Mouse (Mus musculus) forebrain, embryonic 14.5 days (tissue): ENCODE measurements at regions not wholly inside any gene's neighbourhood (a gene's known extent, or its start where the extent isn't known, plus 50 kb on each side); places are given as distances from the start of the nearest gene placed in this dataset.

Experiments
- ATAC-seq: fragments of 200-750 bp; cut with Nextera tagmentation; 2 replicates; pipeline ENCODE4 v1.8.0; 2017; ENCODE audit warnings: mild to moderate bottlenecking, moderate library complexity
- DNase-seq: peaks from one replicate; pipeline ENCODE4 v3.0.0-alpha.2; 2015; ENCODE audit warnings: low spot score
- H3K27ac ChIP-seq: fragments of 300-500 bp; sonication (generic); 2 replicates; pipeline ENCODE4 v1.5.1; 2014; ENCODE audit warnings: low read depth, mild to moderate bottlenecking, control low read depth, low read length, moderate library complexity
- H3K27me3 ChIP-seq: fragments of 300-500 bp; sonication (generic); replicated peaks from 2 replicates; pipeline ENCODE4 v1.6.1; 2014; ENCODE audit warnings: low read length, control low read depth, mixed read lengths; ENCODE audit not compliant: control insufficient read depth, insufficient read depth
- H3K36me3 ChIP-seq: fragments of 300-500 bp; sonication (generic); 2 replicates; pipeline ENCODE4 v1.6.1; 2014; ENCODE audit warnings: low read length, control low read depth; ENCODE audit not compliant: control insufficient read depth, insufficient read depth
- H3K4me1 ChIP-seq: fragments of 300-500 bp; sonication (generic); 2 replicates; pipeline ENCODE4 v1.6.1; 2014; ENCODE audit warnings: antibody characterized with exemption, low read length, control low read depth; ENCODE audit not compliant: control insufficient read depth, insufficient read depth
- H3K4me2 ChIP-seq: fragments of 300-500 bp; sonication (generic); 2 replicates; pipeline ENCODE4 v1.6.1; 2014; ENCODE audit warnings: mild to moderate bottlenecking, control low read depth, low read length
- H3K4me3 ChIP-seq: fragments of 300-500 bp; sonication (generic); 2 replicates; pipeline ENCODE4 v1.5.1; 2014; ENCODE audit warnings: low read depth, low read length, control low read depth
- H3K9ac ChIP-seq: fragments of 300-500 bp; sonication (generic); 2 replicates; pipeline ENCODE4 v1.6.1; 2014; ENCODE audit warnings: mild to moderate bottlenecking, low read length, control low read depth, moderate library complexity
- H3K9me3 ChIP-seq: fragments of 300-500 bp; sonication (generic); replicated peaks from 2 replicates; pipeline ENCODE4 v1.6.1; 2016; ENCODE audit warnings: low read length, control low read depth, mixed read lengths; ENCODE audit not compliant: control insufficient read depth
- WGBS: fragments of 180-500 bp; shearing (Covaris S2); extraction: QIAGEN DNeasy Blood & Tissue Kit; methylation state at CpG from one replicate; pipeline ENCODE4 v1.1.7; 2014; 5-methylcytosine and 5-hydroxymethylcytosine counted together

GRCm38 (mm10) chr12:107212826-107213225, 275.6 kb upstream of the 3110018I06Rik start:
- no peak for ATAC-seq
- Histone ChIP-seq H3K4me3 (no peak overlapping the region), H3K4me1 (peaks cover 6% of the 10 kb centered on the region; the same call in 1 of the 2 replicates), H3K36me3 (no peaks in the 10 kb centered on the region), H3K27me3 (no peaks in the 10 kb centered on the region), H3K27ac (no peak overlapping the region), H3K4me2 (no peak overlapping the region), H3K9me3 (no peaks in the 10 kb centered on the region), H3K9ac (no peak overlapping the region)
- 86% methylated on average over 10 of the region's 10 CpGs for WGBS
- DNase-seq: no peak

GRCm38 (mm10) chr12:107216119-107216518, 272.3 kb upstream of the 3110018I06Rik start:
- DNase-seq: peak; percentile 80
- WGBS: 14% methylated on average over 8 of the region's 8 CpGs
- no peak overlapping the region for H3K27ac ChIP-seq
- H3K4me3 ChIP-seq: no peak overlapping the region
- H3K36me3 ChIP-seq: no peaks in the 10 kb centered on the region
- no peak overlapping the region for H3K4me2 ChIP-seq
- ATAC-seq: peak; percentile 77
- no peaks in the 10 kb centered on the region for H3K27me3 ChIP-seq
- H3K9ac ChIP-seq: no peak overlapping the region
- H3K4me1 ChIP-seq: peaks cover 6% of the 10 kb centered on the region; the same call in 1 of the 2 replicates
- no peaks in the 10 kb centered on the region for H3K9me3 ChIP-seq

- Histone ChIP-seq H3K9me3 (no peaks in the 10 kb centered on the region), H3K4me2 (no peak overlapping the region), H3K4me1 (peaks cover 3% of the 10 kb centered on the region; the same call in 1 of the 2 replicates), H3K9ac (no peak overlapping the region), H3K36me3 (no peaks in the 10 kb centered on the region), H3K27ac (no peak overlapping the region), H3K27me3 (no peaks in the 10 kb centered on the region), H3K4me3 (no peak overlapping the region)
- WGBS: 74% methylated on average over 7 of the region's 7 CpGs
- ATAC-seq (no peak), DNase-seq (no peak)
Observed at GRCm38 (mm10) chr12:107221276-107221970, 267.0 kb upstream of the 3110018I06Rik start.

DNA sequence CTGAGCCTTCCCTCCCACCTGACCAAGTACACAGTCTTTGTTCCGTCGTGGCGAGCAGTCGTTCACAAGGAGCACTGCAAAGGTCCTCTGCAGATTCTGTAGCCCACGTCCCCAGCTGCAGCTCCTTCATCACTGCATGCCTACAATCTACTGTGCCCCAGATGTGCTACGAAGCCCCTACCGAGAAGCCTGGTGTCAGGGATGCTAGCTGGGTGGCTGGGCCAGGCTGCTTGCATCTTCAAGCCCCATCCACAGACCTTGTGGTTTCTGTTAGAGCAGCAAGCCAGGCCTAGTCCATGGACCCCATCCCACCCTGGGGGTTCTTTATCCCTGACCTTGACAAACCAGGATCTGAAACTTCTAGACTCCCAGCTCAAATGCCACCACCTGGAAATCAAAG, 266.3 kb upstream of the 3110018I06Rik start:
- Histone ChIP-seq H3K27ac (no peak overlapping the region), H3K9ac (no peak overlapping the region), H3K4me1 (no peaks in the 10 kb centered on the region), H3K9me3 (no peaks in the 10 kb centered on the region), H3K4me3 (no peak overlapping the region), H3K4me2 (no peak overlapping the region), H3K27me3 (no peaks in the 10 kb centered on the region), H3K36me3 (no peaks in the 10 kb centered on the region)
- WGBS: 83% methylated on average over 7 of the region's 7 CpGs
- ATAC-seq (no peak), DNase-seq (no peak)

GRCm38 (mm10) chr12:107230097-107230496, 258.3 kb upstream of the 3110018I06Rik start:
- 85% methylated on average over 3 of the region's 3 CpGs for WGBS
- no peak overlapping the region for H3K4me3 ChIP-seq
- DNase-seq (no peak), ATAC-seq (no peak)
- H3K36me3 ChIP-seq: no peaks in the 10 kb centered on the region
- H3K27ac ChIP-seq: no peak overlapping the region
- H3K4me1 ChIP-seq: no peaks in the 10 kb centered on the region
- H3K27me3 ChIP-seq: no peaks in the 10 kb centered on the region
- no peak overlapping the region for H3K9ac ChIP-seq
- no peak overlapping the region for H3K4me2 ChIP-seq
- no peaks in the 10 kb centered on the region for H3K9me3 ChIP-seq

GRCm38 (mm10) chr12:107231629-107232028, 256.8 kb upstream of the 3110018I06Rik start:
- H3K27ac ChIP-seq: no peak overlapping the region
- no peaks in the 10 kb centered on the region for H3K27me3 ChIP-seq
- no peaks in the 10 kb centered on the region for H3K36me3 ChIP-seq
- no peaks in the 10 kb centered on the region for H3K4me1 ChIP-seq
- DNase-seq (no peak), ATAC-seq (0 out of 2 replicates have a peak, but pooled peaks have one; percentile 26)
- H3K4me3 ChIP-seq: no peak overlapping the region
- H3K9me3 ChIP-seq: no peaks in the 10 kb centered on the region
- H3K9ac ChIP-seq: no peak overlapping the region
- H3K4me2 ChIP-seq: no peak overlapping the region
- 26% methylated on average over 1 of the region's 1 CpGs for WGBS

DNA sequence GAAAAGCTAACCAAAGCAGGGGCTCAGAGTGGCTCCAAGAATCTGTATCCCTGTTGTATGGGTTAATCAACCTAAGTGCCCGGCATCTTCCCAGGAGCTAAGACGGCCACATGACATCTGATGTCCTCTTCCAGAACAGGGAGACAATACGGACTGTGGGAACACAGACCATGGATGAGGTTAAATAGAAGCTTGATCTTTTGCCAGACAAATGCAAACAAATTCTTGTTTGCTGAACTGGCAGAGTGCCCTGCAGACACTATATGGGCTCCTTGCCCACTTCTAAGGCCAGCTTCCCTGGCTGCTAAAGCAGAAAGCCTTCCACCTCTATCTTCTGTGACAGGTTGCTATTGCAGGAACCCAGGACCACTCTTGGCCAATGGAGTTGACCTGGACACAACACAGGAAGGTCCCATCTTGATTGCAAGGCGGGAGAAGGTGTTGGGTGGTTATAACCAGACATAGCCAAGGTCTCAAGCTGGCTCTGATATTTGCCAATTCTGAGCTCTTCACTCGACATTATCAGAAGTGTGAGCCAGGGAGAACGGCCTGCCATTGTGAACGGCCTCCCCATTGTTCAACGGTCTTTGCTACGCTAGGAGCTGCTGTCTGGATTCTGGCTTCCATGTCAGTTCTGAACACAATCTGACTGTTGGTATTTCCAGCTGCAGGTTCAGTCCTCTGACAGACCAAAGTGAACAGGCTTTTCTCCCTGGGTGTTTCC, 237.5 kb upstream of the 3110018I06Rik start:
- H3K4me3 ChIP-seq: no peak overlapping the region
- H3K9me3 ChIP-seq: no peaks in the 10 kb centered on the region
- DNase-seq (peak; percentile 27), ATAC-seq (no peak)
- no peak overlapping the region for H3K27ac ChIP-seq
- H3K36me3 ChIP-seq: no peaks in the 10 kb centered on the region
- H3K4me2 ChIP-seq: no peak overlapping the region
- no peaks in the 10 kb centered on the region for H3K27me3 ChIP-seq
- H3K9ac ChIP-seq: no peak overlapping the region
- 45% methylated on average over 9 of the region's 9 CpGs for WGBS
- H3K4me1 ChIP-seq: peaks cover 14% of the 10 kb centered on the region; the same call in 1 of the 2 replicates

DNA sequence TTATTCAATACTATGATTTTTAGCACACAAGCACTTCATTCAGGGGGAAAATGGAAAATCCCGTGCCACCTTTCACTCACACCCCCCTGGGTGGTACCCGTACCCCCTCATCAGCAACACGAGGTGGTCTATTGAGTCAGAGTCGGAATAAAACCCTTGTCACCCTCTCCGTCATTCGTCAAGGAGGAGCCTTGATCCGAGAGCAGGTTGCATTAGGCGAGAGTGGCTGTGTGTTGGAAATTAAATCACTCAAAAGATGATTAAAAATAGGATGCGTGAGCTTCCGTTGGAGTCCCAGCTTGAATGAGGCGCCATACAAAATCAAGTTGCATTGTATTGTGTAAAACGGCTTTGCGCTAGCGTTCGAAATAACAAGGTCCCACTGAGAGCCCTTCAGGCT, 236.5 kb upstream of the 3110018I06Rik start:
- H3K36me3 ChIP-seq: no peaks in the 10 kb centered on the region
- H3K4me2 ChIP-seq: no peak overlapping the region
- 25% methylated on average over 15 of the region's 15 CpGs for WGBS

GRCm38 (mm10) chr12:107262076-107262475, 226.4 kb upstream of the 3110018I06Rik start:
- Histone ChIP-seq H3K27me3 (no peaks in the 10 kb centered on the region), H3K9me3 (no peaks in the 10 kb centered on the region), H3K4me2 (no peak overlapping the region), H3K4me1 (no peaks in the 10 kb centered on the region), H3K9ac (no peak overlapping the region), H3K27ac (no peak overlapping the region), H3K36me3 (no peaks in the 10 kb centered on the region), H3K4me3 (no peak overlapping the region)
- ATAC-seq (no peak), DNase-seq (no peak)
- 90% methylated on average over 5 of the region's 5 CpGs for WGBS

More for the DNA sequence above, 236.5 kb upstream of the 3110018I06Rik start:
- DNase-seq (peak; percentile 51), ATAC-seq (peak; percentile 57)
- peaks cover 14% of the 10 kb centered on the region; the same call in 1 of the 2 replicates for H3K4me1 ChIP-seq
- H3K4me3 ChIP-seq: no peak overlapping the region
- H3K9ac ChIP-seq: no peak overlapping the region
- H3K27ac ChIP-seq: no peak overlapping the region
- no peaks in the 10 kb centered on the region for H3K9me3 ChIP-seq
- no peaks in the 10 kb centered on the region for H3K27me3 ChIP-seq
